Mouse (Mus musculus): ENCODE measurements around the gene Fndc5. TPM values are rescaled to one million over a fixed set of nuclear protein-coding genes. Genes with fewer than 3 reads are reported as not detected.

Gene Fndc5
- polyA plus RNA-seq, 1 experiment from 2014 or later = 24.4 TPM

DNA sequence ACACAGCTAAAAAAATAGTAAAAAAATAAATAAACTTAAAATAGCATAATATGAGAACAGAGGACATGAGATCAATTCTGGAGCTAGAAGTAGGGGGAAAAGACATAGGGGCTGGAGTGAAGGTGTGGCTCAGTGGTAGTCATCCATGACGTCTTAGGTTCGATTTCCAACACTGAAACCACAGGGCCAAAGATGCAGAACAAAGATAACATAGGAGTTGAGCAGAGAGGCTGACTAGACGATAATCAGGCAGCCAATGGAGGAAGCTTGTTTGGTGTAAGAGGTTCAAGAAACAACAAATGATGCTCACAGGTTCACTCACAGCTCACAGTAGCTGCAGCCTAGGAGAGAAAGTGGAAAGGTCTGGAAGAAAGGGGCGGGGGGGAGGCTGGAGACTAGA, 4.0 kb downstream of the Fndc5 start:
- WGBS = 88% methylated on average over 4 of the region's 4 CpGs
- no peak overlapping the region for H3K9ac ChIP-seq
- H3K4me1 ChIP-seq (replicated peaks) = peaks cover 65% of the 10 kb centered on the region
- H3K27ac ChIP-seq (replicated peaks) = no peak overlapping the region
- ATAC-seq (ENCODE audit: low read depth) = no peak
- H3K4me2 ChIP-seq = no peak overlapping the region
- no peak overlapping the region for H3K4me3 ChIP-seq
- H3K27me3 ChIP-seq = peaks cover 5% of the 10 kb centered on the region; the same call in 1 of the 2 replicates
- peaks cover 25% of the 10 kb centered on the region for H3K36me3 ChIP-seq
- no peaks in the 10 kb centered on the region for H3K9me3 ChIP-seq

GRCm38 (mm10) chr4:129141560-129142438, 5.0 kb downstream of the Fndc5 start:
- whole genome bisulfite sequencing = 75% methylated on average over 17 of the region's 17 CpGs
- no peak for ATAC-seq (ENCODE audit: low read depth)
- Histone ChIP-seq H3K9me3 (no peaks in the 10 kb centered on the region), H3K4me2 (no peak overlapping the region), H3K4me3 (no peak overlapping the region), H3K9ac (no peak overlapping the region), H3K36me3 (peaks cover 25% of the 10 kb centered on the region), H3K27ac (replicated peaks) (0 out of 2 replicates have a peak overlapping the region, but pooled peaks have one; percentile 7), H3K4me1 (replicated peaks) (peaks cover 57% of the 10 kb centered on the region), H3K27me3 (peaks cover 5% of the 10 kb centered on the region; the same call in 1 of the 2 replicates)

GRCm38 (mm10) chr4:129142439-129143045, 5.7 kb downstream of the Fndc5 start:
- Histone ChIP-seq H3K27ac (replicated peaks) (0 out of 2 replicates have a peak overlapping the region, but pooled peaks have one; percentile 2), H3K27me3 (0 out of 2 replicates have a peak, but pooled peaks cover 2% of the 10 kb centered on the region), H3K4me2 (no peak overlapping the region), H3K4me1 (replicated peaks) (peaks cover 52% of the 10 kb centered on the region), H3K36me3 (peaks cover 25% of the 10 kb centered on the region), H3K9ac (no peak overlapping the region), H3K9me3 (no peaks in the 10 kb centered on the region), H3K4me3 (no peak overlapping the region)
- WGBS = 76% methylated on average over 11 of the region's 11 CpGs
- ATAC-seq (ENCODE audit: low read depth) = no peak

GRCm38 (mm10) chr4:129143509-129143908, 6.7 kb downstream of the Fndc5 start:
- Histone ChIP-seq H3K4me1 (replicated peaks) (peaks cover 57% of the 10 kb centered on the region), H3K4me2 (no peak overlapping the region), H3K9ac (no peak overlapping the region), H3K4me3 (no peak overlapping the region), H3K27ac (replicated peaks) (peak overlapping the region; percentile 3; the same call in 1 of the 2 replicates), H3K27me3 (no peaks in the 10 kb centered on the region), H3K9me3 (no peaks in the 10 kb centered on the region), H3K36me3 (peaks cover 25% of the 10 kb centered on the region)
- WGBS = 90% methylated on average over 5 of the region's 5 CpGs
- ATAC-seq (ENCODE audit: low read depth) = no peak

DNA sequence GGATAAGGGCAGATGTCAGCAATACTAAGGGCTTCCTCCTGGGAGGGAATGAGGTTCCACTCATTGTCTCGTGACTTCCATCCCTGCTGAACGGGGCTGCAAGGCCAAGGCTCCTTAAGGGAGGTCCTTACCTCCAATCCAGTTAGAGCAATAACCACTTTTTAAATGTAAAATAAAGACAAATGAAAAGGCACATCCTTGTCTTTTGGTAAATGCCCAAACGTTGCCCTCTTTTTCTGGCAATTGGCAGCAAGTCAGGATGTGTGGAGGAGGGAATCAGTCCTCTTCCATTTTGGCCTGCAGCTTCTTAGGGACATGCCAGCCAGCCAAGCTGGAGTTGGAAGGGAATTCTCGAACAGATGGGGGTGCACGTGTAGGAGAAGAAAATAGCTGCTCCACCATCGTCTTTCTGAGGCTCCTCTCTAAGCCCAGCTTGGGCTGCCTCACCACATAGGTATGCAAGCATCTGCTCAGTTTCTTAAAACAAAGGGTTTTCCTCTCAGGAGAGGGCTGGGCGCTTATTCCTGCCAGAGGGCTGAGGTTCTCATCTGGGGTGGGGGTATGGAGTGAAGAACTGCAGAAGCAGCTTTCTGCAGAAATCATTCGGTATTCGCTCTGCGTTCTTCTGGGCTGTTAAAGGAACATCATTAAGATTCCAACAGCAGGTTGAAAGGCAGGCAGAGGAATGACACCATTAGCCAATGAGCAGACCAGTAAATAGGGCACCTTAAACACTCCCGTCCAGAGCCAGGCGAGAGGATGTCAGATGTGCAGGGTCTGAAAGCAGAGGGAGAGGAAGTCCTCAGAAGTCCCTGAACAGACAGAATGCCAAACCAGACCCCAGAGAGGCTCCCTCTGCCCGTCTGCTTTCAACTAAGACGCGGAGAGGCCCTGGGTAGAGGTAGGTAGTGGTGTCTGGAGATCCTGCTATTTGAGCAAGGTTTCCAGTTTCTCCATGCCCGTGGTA, 7.9 kb downstream of the Fndc5 start:
- H3K27ac ChIP-seq (replicated peaks) = peak overlapping the region; percentile 74
- H3K4me3 ChIP-seq = no peak overlapping the region
- WGBS = 28% methylated on average over 16 of the region's 16 CpGs
- H3K4me1 ChIP-seq (replicated peaks) = peaks cover 54% of the 10 kb centered on the region
- H3K9me3 ChIP-seq = no peaks in the 10 kb centered on the region
- peak; percentile 42; the same call in 1 of the 2 replicates for ATAC-seq (ENCODE audit: low read depth)
- no peaks in the 10 kb centered on the region for H3K27me3 ChIP-seq
- H3K9ac ChIP-seq = peak overlapping the region; percentile 49
- H3K4me2 ChIP-seq = no peak overlapping the region
- peaks cover 25% of the 10 kb centered on the region for H3K36me3 ChIP-seq

- Histone ChIP-seq H3K4me2 (no peak overlapping the region), H3K27me3 (no peaks in the 10 kb centered on the region), H3K9ac (peak overlapping the region; percentile 49; the same call in 1 of the 2 replicates), H3K36me3 (peaks cover 23% of the 10 kb centered on the region), H3K4me1 (replicated peaks) (peaks cover 46% of the 10 kb centered on the region), H3K4me3 (no peak overlapping the region), H3K27ac (replicated peaks) (peak overlapping the region; percentile 74), H3K9me3 (no peaks in the 10 kb centered on the region)
- no peak for ATAC-seq (ENCODE audit: low read depth)
- 73% methylated on average over 4 of the region's 4 CpGs for WGBS
Observed at GRCm38 (mm10) chr4:129145411-129145810, 8.6 kb downstream of the Fndc5 start.

GRCm38 (mm10) chr4:129145943-129146342, 9.1 kb downstream of the Fndc5 start:
- H3K4me3 ChIP-seq = no peak overlapping the region

DNA sequence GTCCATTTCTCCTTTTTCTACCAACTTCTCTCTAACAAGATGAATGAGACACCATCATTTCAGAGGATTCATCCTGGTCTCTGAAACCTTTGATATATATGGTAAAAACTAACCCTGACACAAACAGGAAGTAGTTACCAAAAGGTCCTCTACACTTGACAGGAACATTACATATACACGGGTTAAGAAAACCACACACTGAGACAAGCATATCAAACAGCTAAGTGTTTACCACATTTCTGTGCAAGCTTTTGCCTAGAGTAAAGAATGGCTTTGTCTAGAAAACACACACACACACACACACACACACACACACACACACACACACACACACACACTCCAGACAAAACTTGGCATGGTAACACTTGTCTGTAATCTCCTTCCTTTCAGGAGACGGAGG, 9.6 kb downstream of the Fndc5 start:
- no peak overlapping the region for H3K4me3 ChIP-seq
- WGBS = 79% methylated on average over 2 of the region's 2 CpGs
- H3K4me1 ChIP-seq (replicated peaks) = peaks cover 40% of the 10 kb centered on the region
- no peak for ATAC-seq (ENCODE audit: low read depth)
- H3K27ac ChIP-seq (replicated peaks) = no peak overlapping the region
- no peak overlapping the region for H3K4me2 ChIP-seq
- peaks cover 27% of the 10 kb centered on the region for H3K36me3 ChIP-seq
- H3K27me3 ChIP-seq = no peaks in the 10 kb centered on the region
- H3K9me3 ChIP-seq = no peaks in the 10 kb centered on the region
- no peak overlapping the region for H3K9ac ChIP-seq

More at GRCm38 (mm10) chr4:129145943-129146342, 9.1 kb downstream of the Fndc5 start:
- WGBS = 65% methylated on average over 4 of the region's 4 CpGs
- Histone ChIP-seq H3K4me1 (replicated peaks) (peaks cover 45% of the 10 kb centered on the region), H3K27ac (replicated peaks) (no peak overlapping the region), H3K4me2 (no peak overlapping the region), H3K36me3 (peaks cover 26% of the 10 kb centered on the region), H3K27me3 (no peaks in the 10 kb centered on the region), H3K9ac (no peak overlapping the region), H3K9me3 (no peaks in the 10 kb centered on the region)
- ATAC-seq (ENCODE audit: low read depth) = no peak

- Histone ChIP-seq H3K36me3 (peaks cover 32% of the 10 kb centered on the region), H3K27ac (replicated peaks) (no peak overlapping the region), H3K4me1 (replicated peaks) (peaks cover 36% of the 10 kb centered on the region), H3K27me3 (no peaks in the 10 kb centered on the region), H3K4me2 (no peak overlapping the region), H3K9ac (no peak overlapping the region), H3K9me3 (no peaks in the 10 kb centered on the region), H3K4me3 (no peak overlapping the region)
- ATAC-seq (ENCODE audit: low read depth) = no peak
- 82% methylated on average over 13 of the region's 13 CpGs for WGBS
Observed at GRCm38 (mm10) chr4:129147552-129148103, 10.8 kb downstream of the Fndc5 start.

DNA sequence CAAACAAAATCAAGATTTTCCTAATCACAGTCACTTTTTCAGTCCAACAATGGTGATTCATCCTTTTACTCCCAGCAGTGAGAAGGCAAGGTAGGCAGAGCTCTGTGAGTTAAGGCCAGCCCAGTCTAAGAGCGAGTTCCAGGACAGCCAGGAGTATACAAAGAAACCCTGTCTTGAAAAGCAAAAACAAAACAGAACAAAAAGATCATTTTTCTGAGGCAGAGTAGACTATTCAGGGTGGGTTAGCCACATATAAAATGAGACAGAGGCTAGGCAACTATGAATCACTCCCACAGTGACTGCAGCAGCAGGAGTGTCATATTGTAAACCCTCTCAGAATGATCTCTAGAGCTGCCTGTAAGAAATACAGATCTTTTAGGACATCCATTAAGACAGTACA, 12.5 kb downstream of the Fndc5 start:
- Histone ChIP-seq H3K27ac (replicated peaks) (peak overlapping the region; percentile 14; the same call in 1 of the 2 replicates), H3K9ac (no peak overlapping the region), H3K27me3 (no peaks in the 10 kb centered on the region), H3K4me1 (replicated peaks) (peaks cover 25% of the 10 kb centered on the region), H3K36me3 (peaks cover 41% of the 10 kb centered on the region), H3K4me3 (no peak overlapping the region), H3K4me2 (no peak overlapping the region), H3K9me3 (no peaks in the 10 kb centered on the region)
- no peak for ATAC-seq (ENCODE audit: low read depth)
- 32% methylated on average over 1 of the region's 1 CpGs for WGBS

DNA sequence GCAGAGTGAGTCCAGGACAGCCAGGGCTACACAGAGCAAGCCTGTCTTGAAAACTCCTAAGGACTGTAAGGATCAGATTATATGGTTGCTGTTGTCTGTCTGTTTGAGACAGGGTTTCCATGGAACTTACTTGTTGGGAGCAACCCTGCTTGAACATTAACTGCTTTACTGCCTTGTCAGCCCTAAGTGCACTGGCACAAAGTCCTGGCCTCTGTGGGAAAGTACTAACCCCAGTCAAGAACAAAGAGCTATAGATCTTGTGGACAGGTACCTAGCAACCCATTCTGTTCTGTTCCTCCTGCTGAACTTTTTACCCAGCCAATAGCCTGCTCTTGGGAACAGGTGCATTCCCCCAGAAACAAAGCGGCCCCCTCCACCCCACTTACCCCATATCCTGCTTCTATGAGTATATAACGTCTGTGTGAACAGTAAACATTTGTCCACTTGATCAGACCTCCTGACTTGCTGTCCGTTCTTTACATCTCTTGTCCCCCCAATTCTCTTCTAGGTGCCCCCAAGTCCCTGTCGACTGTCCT, 14.5 kb downstream of the Fndc5 start:
- H3K9me3 ChIP-seq = no peaks in the 10 kb centered on the region
- peak; percentile 36; the same call in 1 of the 2 replicates for ATAC-seq (ENCODE audit: low read depth)

More for the DNA sequence above, 14.5 kb downstream of the Fndc5 start:
- 32% methylated on average over 4 of the region's 4 CpGs for WGBS
- Histone ChIP-seq H3K36me3 (peaks cover 56% of the 10 kb centered on the region), H3K4me3 (no peak overlapping the region), H3K27me3 (no peaks in the 10 kb centered on the region), H3K4me1 (replicated peaks) (peaks cover 12% of the 10 kb centered on the region; the same call in 1 of the 2 replicates), H3K9ac (no peak overlapping the region), H3K4me2 (no peak overlapping the region), H3K27ac (replicated peaks) (peak overlapping the region; percentile 49; the same call in 1 of the 2 replicates)
